Mouse (Mus musculus): ENCODE measurements around the gene Lpxn. TPM values are rescaled to one million over a fixed set of nuclear protein-coding genes. Genes with fewer than 3 reads are reported as not detected.

The Lpxn gene
- 1 to 10 TPM; 1.1 to 1.3 TPM for total RNA-seq (2021)
- long read RNA-seq, experiment 1, partial matches to known transcripts, result 0 of 1 reads
- long read RNA-seq, experiment 1, other reads (novel, unspliced or antisense), result 0 of 1 reads
- long read RNA-seq, experiment 2, partial matches to known transcripts, result 0 of 2 reads
- long read RNA-seq, experiment 2, other reads (novel, unspliced or antisense), result 0 of 2 reads

DNA sequence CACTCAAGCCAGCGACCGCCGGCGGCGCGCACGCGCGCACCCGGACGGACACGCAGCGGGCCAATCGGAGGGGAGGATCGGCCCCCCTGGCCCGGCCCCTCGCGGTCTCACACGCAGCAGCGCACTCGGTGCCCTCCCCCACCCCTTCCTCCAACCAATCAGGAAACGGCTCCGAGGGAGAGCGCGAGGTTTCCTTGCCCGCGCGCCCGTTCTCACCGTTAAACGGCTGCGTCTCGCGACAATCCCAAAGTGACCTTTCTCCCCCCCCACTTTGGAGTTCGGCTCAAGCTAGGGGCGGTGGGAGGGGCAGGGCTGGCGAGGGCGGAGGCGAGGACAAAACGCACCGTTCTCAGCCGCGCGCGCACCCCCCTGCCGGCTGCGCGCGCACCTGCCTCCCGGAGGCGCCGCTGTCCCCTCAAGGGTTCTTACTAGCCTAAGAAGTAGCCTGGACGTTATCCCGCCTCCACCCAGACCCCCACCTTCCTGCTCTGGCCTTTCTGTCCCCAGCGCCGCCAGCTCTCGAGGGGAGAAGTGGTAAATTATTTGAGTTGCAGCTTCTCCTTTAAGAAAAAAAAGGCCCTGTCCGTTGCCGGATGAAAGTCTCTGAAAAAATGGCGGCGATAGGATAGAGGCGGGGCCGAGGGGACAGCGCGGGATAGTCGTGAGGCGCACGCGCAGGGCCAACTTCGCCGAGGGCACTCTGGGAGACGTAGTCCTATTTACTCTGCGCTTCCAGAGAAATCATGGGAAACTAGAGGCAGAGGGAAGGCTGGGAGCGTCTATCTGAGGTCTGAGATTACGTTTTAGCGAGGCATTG, at the start of gene Lpxn, which contains the start of gene Zfp91:
Lpxn (plus strand) TSS at position 683 of the 817 bp plus-strand sequence.
Zfp91 (minus strand) TSS at position 616 of the 817 bp plus-strand sequence.
- intact Hi-C loops (cut with DNase I), result loop anchor here (2.0 to 5.0 kb wide), 4 partner anchors 73 to 278 kb away; partner anchors contain the start of gene Gm4952
- peak; percentile 94 to 98 for DNase-seq

GRCm38 (mm10) chr19:12756286-12756685, 39.7 kb upstream of the Lpxn start:
- intact Hi-C loops (cut with DNase I), result no loop called here
- no peak for DNase-seq

GRCm38 (mm10) chr19:12758936-12759478, 37.0 kb upstream of the Lpxn start:
- intact Hi-C loops (cut with DNase I), result no loop called here

DNA sequence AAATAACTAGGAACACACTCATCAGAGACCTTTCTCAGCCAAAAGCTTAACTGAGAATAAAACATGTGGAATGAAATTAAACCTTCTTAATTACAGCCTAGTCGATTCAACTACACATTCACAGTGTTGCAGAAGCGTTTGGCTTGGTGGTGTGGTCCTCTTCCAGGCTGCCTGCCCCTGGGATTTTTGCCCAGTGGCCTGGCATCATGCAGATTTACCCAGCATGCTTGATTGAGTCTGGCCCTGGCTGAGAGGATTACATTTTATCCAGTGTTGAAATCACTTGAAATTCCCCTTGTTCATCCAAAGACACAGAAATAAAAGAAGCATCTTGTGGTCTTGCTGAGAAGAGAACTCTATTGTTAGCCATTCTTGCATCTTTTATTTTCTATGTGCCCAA, 36.3 kb upstream of the Lpxn start:
- peak; percentile 49 to 69 for DNase-seq
- intact Hi-C loops (cut with DNase I), result no loop called here

More at GRCm38 (mm10) chr19:12758936-12759478, 37.0 kb upstream of the Lpxn start:
- no peak for DNase-seq

DNA sequence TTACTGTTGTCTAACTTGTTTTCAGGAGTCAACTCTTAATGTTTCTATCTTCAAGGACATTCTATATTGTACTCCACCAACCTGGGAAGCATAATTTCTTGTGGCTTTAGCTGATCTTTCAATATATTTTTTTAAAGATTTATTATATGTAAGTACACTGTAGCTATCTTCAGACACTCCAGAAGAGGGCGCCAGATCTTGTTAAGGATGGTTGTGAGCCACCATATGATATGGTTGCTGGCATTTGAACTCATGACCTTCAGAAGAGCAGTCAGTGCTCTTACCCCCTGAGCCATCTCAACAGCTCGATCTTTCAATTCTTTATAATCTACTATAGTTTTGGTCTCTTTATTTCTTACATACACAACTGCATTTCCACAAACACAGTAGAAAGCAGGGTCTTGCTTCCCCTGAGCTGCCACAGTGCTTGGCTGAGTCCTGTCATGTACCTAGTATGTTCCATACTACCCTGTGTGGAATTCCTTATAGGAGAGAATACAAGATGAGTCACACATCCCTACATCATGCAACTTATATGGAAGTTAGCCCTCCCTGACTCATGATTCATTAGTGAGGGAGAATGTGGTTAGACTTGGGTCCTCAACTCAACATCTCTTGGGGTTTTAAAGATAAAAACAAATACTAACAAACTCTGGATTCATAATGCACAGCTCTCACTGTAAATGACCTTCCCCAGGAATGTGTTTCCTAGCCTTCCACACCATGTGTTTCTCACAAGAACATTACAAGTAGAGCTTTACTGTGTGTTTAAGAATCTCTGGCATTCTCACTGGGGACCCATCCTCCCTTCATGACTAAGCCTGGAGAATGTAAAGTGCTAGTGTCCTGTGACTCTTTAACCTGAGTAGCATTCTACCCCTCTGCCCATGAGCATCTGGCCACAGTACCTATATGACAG, 33.5 kb upstream of the Lpxn start:
- no peak for DNase-seq
- intact Hi-C loops (cut with DNase I), result no loop called here

- DNase-seq, result no peak
- intact Hi-C loops (cut with DNase I), result no loop called here
Observed at GRCm38 (mm10) chr19:12765308-12765707, 30.7 kb upstream of the Lpxn start, which contains the start of gene Cntf. Gene Cntf, minus strand, starts transcription at chr19:12765632.

GRCm38 (mm10) chr19:12770888-12771287, 25.1 kb upstream of the Lpxn start:
- intact Hi-C loops (cut with DNase I), result no loop called here
- peak; percentile 44 to 49 for DNase-seq

DNA sequence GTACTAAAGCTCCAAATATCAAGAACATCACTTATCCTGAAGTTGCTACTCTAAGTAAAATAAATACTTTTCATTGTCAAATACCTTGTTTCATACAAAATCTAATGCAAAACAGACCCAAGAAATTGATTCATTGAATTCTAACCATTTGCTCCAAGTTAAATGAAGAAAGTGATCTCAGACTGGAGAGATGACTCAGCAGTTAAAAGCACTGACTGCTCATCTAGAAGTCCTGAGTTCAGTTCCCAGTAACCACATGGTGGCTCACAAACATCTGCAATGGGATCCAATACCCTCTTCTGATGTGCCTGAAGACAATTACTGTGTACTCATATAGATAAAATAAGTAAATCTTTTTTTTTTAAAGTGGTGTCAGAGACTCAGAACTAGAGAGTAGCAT, 15.6 kb upstream of the Lpxn start:
- intact Hi-C loops (cut with DNase I), result no loop called here
- no peak for DNase-seq

DNA sequence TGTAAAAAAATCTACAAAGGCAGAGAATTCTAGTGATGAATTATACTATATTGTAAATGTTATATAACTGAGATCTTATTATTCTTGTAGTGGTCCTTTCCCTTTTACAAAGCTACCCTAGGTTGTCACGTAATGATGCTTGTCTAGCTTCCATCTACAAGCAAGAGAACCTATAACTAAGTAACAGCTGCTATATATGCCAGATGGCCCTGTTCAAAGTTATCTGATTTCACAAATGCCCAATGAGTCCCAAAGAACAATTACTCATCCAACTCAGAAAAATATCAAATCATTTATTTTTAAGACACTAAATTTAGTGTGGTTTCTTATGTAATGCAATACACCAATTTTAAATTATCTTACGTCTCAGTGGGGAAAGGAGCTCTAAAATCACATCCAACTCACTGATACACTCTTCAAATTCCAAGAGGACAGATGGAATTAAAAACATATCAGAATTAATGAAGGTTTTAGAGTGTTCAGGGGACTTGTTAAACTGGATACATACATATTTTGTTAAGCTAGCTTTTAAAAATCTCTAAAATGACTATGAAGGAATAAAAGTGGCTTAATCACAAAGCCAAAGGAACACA, 9.1 kb upstream of the Lpxn start:
- no peak for DNase-seq
- intact Hi-C loops (cut with DNase I), result no loop called here

- no peak for DNase-seq
- intact Hi-C loops (cut with DNase I), result no loop called here
Observed at GRCm38 (mm10) chr19:12787721-12788120, 8.3 kb upstream of the Lpxn start.

GRCm38 (mm10) chr19:12792374-12792773, 3.6 kb upstream of the Lpxn start:
- DNase-seq, result no peak
- intact Hi-C loops (cut with DNase I), result no loop called here

- intact Hi-C loops (cut with DNase I), result loop anchor here (5.0 kb wide), 3 partner anchors 197 to 277 kb away; partner anchors contain the start of gene Gm4952
- DNase-seq, result peak; percentile 96
Observed at GRCm38 (mm10) chr19:12794056-12795044, 1.6 kb upstream of the Lpxn start.

GRCm38 (mm10) chr19:12795110-12795509, 883 bp upstream of the Lpxn start:
- intact Hi-C loops (cut with DNase I), result loop anchor here (5.0 kb wide), 3 partner anchors 198 to 278 kb away; partner anchors contain the start of gene Gm4952
- no peak for DNase-seq

DNA sequence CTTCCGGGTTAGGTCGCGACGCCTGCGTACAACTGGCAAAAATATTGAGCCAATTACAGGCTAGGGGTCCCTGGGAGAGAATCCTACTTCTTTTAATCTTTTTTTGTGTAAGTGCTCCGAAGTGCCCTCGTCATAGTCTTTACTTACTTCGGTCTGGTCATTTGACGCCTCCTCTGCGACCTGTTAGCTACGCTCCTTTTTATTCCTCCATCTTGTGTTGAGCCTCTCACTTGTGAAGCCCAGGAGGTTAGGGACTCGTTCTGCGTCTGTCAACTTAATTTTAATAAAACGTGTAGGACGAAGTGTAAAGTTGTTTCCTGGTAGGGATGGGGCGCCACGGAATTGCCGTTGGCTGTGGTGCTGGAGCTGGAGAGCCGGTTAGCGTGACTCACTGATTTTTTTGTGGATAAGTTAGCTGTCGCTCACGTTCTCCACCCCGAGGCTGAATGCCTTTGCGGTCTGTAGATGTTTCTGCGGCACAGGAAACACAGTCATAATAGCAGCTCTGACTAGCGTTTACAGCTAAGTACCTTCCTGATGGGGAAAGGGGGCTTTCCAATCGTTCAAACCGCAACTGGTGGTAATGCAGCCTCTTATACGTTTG, 437 bp downstream of the Lpxn start:
- intact Hi-C loops (cut with DNase I), result loop anchor here (2.0 to 5.0 kb wide), 4 partner anchors 74 to 279 kb away; partner anchors contain the start of gene Gm4952
- DNase-seq, result no peak

GRCm38 (mm10) chr19:12797071-12797470, 1.1 kb downstream of the Lpxn start:
- intact Hi-C loops (cut with DNase I), result loop anchor here (2.0 to 5.0 kb wide), 4 partner anchors 74 to 280 kb away; partner anchors contain the start of gene Gm4952
- peak in 1 of 2 experiments; percentile 39 for DNase-seq

DNA sequence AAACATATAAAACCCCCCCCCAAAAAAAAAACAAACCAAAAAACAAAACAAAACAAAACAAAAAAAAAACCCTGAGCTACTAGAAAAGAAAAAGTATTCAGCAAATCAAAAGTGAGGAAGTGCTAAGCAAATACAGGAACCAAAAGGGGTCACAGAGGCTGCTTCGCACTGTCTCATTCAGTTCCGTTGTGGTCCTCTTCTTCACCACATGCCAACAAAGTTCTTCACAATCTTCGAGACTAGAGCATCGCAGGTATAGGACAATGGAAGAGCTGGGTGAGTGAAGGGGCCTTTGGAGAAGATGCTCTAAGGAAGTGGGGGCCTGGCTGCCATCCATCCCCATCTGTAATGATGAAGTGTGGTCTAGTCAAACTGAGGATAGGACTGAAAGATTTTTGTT, 2.4 kb downstream of the Lpxn start:
- DNase-seq, result no peak
- intact Hi-C loops (cut with DNase I), result loop anchor here (5.0 kb wide), 3 partner anchors 201 to 281 kb away; partner anchors contain the start of gene Gm4952

- intact Hi-C loops (cut with DNase I), result loop anchor here (5.0 kb wide), 3 partner anchors 202 to 282 kb away; partner anchors contain the start of gene Gm4952
- no peak for DNase-seq
Observed at GRCm38 (mm10) chr19:12799081-12799480, 3.1 kb downstream of the Lpxn start.

- DNase-seq, result no peak
- intact Hi-C loops (cut with DNase I), result no loop called here
Observed at GRCm38 (mm10) chr19:12800621-12801020, 4.6 kb downstream of the Lpxn start.
